Mouse (Mus musculus) ovary, postnatal 10 days (tissue): ENCODE data around the gene Mrpl47.
"Not testable (repeated sequence)": the region's sequence is repeated elsewhere in the genome, so short reads cannot be mapped to it uniquely, and the experiment has no call there.

Experiments
- DNase-seq: peaks from one replicate; pipeline ENCODE4 v3.0.0; 2022; ENCODE audit warnings: low spot score

The Mrpl47 gene

DNA sequence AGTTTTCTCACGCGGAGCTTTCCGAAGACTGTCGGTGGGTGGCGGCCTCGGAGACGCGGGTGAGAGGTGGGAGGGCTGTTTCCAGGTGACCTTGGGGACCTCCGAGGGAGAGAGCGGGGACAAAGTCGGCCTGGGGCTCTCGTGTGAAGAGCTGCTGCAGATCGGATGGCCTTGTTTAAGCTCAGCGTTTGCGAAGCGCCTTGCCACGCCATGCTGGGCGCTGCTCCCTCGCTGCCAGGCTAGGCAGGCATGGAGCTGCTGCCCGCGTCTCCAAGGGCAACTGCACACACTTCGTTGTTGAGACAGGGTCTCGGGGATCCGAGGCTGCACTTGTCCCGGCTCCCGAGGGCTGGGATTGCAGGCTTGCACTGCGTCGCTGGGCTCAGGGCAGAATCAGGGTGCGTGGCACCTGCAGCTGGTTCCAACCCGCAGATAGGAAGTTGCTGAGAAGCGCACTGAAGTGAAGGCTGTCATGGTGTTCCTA, at the start of gene Mrpl47:
Gene Mrpl47, minus strand, starts transcription at position 434 of the 484 bp plus-strand sequence.
- DNase-seq: peak; percentile 4

DNA sequence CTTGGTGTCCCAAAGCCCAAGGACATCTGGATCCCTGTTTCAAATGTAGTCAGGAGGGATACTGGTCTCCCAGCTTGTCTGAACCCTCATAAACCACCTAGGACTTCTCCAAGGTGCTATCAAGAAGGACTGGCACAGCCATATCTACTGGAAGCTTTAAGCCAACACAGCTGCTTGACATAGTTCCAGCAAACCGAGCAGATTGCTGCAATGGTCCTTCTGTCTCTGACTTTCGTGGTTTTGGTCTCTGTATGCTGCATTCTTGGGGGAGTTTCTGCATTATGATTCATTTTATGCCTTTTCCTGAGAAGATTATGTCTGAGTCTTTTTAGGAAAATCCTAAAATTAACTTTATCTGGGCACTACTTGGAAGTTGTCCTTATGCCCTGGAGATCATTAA, 33.4 kb upstream of the Mrpl47 start:
- DNase-seq: no peak

DNA sequence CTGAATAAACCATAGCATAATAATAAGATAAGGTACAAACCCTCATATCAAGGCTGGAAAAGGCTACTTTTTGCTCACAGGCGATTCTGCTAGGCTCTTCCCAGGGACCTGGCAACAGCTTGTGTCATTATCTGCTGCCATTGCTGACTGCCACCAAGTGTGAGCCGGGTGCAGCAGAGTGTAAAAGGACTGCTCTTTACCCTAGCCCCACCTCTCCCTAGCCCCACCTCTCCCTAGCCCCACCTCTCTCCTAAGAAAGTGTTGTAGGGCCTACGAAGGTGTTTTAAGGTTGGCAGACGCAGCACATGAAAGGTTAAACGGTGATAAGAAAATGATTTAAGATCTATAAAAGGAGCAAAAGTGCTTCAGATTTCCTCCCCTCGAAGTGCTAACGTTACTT, 26.5 kb upstream of the Mrpl47 start:
- no peak for DNase-seq

DNA sequence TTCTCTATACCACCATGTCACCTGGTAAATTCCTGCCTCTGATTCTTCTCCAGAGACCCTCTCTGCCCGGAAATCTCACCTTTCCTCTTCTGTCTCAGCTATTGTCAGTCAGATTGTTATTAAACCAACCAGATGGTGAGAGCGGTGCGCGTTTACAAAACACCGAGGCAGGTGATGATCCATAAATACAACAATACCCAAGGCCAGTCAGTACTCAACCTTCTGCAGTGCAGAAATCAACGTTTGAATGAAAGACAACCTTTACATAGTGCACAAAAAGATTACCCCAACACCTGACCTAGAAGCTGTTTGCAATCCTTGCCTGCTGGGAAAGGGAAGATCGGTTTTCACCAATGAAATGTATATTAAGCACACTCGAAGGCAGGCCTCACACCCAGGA, 25.6 kb upstream of the Mrpl47 start:
- no peak for DNase-seq

DNA sequence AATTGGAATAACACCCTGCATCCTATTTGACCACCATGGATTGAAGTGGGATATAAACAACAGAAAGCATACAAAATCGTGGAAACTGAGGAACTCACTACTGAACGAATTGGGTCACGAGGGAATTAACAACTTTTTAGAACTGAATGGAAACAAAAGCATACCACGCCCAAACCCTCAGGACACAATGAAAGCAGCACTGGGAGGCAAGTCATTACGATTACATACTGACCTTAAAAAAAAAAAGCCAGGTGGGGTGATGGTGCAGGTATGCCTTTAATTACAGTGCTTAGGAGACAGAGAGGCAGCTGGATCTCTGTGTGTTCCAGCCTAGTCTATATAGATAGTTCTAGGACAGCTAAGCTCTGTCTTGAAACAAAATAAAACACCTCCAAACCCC, 21.8 kb upstream of the Mrpl47 start:
- no peak for DNase-seq

DNA sequence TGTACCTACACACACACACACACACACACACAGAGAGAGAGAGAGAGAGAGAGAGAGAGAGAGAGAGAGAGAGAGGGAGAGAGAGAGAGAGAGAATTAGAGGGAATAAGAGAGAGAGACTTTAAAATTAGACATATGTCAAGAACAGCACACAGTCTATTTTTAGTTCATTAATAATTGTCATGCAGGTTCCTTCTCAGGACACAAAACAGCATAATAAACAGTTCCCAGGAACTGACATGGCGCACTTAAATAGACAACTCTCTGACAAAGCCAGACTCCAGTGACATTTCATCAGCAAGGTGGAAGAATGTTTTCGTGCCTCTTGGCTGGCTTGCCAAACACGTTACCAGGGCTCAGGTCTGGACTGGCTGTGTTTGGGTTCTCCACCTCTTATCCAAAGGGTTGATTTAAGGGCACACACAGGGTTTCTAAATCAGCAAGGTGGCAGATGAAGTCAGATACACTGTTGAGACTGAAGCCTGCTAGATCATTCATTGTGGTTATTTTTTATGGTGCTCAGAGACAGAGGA, 17.0 kb upstream of the Mrpl47 start:
- no peak for DNase-seq

DNA sequence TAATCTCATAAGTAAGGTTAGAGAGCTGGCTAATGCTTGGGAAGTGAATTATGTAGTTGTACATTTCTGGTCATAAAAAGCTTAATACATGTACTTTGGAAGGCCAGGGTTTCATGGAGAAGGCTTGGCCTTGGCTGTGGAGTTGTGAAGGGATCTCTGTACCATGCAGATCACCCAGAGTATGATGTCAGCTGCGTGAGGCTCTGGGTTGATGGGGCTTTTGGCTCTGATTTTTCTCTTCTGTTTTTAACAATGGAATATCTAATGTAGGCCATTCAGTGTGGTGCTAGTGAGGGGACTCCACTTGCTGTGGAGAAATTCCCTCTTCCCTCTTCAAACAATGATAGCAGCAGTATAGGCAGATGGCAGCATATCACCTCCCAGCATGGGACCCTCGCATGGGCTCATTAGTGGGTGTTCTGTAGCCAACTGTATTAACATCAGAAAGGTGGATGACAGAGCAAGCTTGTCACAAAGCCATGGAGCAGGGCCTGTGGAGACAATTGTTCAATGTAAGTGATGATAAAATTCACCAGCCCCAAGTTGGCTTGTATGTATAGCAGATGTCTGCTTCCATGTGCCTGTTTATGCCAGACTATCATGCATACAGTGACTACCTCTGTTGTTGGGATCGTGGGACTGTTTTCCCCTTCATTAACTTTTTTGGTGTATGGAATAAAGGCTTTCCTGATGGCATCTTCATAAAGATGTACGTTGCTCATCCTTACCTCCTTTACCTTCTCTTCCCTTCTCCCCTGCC, 12.6 kb upstream of the Mrpl47 start:
- DNase-seq: no peak

DNA sequence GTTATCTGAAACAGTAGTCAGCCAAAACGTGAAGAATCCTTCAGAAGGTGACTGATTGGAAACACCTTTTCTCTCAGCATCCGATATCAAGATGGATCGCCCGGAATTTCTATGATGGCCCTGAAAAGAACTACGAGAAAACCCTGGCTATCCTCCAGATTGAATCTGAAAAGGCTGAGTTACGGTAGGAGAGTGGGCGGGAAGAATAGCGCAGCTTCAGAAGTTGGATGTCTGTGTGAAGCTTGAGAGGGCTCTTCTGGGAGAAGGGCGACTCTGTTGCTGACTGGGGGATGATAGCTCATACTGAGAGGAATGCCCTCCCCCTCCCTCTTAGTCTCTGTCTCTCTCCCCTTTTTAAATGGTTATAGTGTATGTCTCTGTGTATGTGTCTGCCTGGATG, 11.0 kb upstream of the Mrpl47 start:
- no peak for DNase-seq

DNA sequence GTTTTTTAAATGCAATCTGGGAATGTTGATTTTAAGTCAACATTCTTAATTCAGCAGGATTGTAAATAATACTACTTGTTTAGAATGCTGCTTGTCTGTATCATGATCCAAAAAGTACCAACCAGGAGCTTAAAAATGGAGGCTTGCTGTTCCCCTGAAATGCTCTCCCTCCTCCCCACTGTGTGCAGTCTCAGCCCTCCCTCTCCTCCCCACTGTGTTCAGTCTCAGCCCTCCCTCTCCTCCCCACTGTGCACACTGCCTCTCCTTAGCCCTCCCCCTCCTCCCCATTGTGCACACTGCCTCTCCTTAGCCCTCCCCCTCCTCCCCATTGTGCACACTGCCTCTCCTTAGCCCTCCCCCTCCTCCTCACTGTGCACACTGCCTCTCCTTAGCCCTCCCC, 8.0 kb upstream of the Mrpl47 start:
- not testable (repeated sequence) for DNase-seq

DNA sequence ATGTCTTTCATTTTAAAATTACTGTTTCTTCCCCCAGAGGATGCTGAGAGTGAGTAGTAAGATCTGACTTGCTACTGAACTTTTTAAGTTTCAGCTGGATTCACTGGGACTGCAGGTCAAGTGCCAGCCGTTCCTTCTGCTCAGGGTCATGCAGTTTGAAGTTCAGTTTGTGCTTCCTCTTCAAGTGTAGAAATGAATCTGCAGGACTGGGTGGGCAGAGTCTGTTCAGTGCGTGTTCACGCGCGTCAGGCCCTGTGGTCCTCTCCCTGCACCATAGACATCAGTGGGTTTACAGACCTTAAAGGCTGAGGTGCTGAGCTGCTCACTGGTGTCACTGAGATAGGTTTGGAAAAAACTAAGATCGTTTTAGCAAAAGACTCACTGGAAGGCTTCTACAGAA, 7.6 kb upstream of the Mrpl47 start:
- no peak for DNase-seq

DNA sequence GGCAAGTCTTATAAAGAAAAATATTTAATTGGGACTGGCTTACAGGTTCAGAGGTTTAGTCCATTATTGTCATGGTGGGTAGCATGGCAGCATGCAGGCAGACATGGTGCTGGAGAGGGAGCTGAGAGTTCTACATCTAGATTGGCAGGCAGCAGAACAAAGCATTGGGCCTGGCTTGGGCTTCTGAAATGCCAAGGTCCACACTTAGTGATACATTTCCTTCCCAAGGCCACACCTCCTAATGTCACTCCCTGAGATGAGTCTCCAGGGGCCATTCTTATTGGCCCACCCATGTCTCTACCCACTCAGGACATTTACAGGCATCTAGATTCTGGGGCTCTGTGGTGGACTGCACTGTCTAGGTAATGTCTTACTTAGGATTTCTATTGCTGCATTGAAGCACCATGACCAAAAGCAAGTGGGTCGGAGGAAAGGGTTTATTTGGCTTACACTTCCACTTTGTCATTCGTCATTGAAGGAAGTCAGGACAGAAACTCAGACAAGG, 4.9 kb upstream of the Mrpl47 start:
- no peak for DNase-seq

DNA sequence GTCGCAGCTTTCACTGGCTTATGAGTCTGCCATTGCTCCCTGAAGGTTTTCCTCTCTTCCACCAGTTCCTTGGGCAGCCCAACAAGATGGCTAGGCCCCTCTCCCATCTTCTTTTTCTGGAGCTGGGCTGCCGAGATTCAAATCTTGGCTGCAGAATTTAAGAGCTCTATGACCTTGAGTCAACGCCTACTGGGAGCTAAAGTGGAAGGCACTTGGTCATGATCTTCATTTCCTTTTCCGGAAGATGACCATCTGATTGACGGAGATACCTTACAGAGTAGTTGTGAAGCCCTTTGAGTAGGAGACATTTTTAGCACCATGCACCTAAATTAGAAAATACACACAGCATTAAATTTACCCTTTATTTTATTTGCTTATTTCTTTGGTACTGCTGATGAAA, 1.1 kb upstream of the Mrpl47 start:
- DNase-seq: no peak

DNA sequence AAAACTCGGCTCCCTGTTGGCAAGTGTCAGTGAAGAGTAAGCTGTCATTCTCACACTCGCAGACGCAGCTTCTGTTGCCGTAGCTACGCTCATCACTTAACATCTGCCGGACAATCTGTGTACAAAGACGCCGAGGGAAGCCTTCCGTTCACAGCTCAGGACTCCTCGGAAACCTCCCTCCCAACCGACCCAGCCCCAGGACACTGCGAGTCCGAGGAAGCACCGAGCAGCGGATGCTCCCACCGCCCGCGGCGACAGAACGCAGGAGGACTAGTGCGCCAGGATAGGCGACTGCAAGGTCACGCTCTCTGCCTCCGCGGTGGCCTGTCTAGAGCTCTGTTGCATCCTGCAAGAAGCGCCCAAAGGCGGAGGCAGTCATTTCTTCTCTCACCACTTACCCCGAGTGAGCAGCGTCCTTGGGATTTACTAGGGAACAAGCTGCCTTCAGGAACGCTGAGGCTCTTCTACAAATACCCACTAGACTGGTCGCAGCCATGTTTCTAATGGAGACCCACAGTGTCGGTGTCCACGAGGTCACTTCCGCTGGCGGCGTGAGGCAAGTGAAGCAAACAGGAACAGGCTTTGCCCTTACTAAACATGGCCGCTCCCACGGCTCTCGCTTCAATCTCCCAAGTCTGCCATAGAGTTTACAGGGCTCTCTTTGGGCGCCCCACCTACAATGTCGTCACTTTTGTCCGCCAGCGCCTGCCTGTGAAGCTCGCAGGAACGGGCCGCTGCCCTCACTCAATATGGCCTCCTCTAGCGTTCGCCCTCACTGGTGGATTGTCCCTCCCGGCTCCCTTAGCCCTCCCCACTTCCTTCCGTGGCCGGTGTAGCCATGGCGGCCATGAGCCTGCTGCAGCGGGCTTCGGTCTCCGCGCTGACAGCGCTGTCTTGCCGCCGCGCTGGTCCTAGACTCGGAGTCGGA, 897 bp downstream of the Mrpl47 start, which contains the start of gene Ndufb5:
Gene Ndufb5, plus strand, starts transcription at position 747 of the 928 bp plus-strand sequence.
- DNase-seq: peak; percentile 90

DNA sequence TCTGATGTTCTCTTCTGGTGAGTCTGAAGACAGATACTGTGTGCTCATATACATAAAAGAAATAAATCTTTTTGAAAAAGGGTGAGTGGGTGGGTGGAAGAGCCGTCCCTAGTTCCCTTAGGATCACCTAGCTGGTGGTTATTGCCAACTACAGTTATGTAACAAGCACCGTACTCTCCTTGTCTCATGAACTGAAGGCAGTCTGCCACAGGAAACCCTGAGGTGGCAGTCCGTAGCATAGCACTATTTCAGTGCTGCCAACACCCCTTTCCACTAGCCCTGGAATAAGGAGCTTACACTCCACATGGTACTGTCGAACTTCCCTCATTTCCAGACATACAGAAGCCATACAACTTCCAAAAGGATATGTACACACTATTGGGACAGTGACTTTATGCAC, 9.5 kb downstream of the Mrpl47 start:
- DNase-seq: no peak

DNA sequence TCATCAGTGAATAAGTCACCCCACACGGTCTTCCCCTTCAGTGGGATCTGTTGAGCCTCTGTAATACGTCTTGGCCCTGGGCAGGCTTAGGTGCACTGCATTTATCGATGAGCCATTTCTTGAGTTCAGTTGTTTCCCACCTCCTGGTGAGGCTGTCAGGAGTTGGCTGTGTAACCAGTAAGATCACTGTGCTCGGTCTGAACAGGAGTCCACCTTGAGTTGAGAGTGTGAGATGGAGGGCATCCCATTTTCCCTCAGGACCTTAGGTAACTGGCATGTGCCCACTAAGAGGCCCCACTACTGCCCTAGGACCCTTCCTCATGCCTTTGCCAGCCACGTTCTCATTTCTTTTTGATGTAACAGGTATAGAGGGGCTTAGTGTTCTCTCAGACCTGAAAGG, 11.5 kb downstream of the Mrpl47 start:
- DNase-seq: no peak

DNA sequence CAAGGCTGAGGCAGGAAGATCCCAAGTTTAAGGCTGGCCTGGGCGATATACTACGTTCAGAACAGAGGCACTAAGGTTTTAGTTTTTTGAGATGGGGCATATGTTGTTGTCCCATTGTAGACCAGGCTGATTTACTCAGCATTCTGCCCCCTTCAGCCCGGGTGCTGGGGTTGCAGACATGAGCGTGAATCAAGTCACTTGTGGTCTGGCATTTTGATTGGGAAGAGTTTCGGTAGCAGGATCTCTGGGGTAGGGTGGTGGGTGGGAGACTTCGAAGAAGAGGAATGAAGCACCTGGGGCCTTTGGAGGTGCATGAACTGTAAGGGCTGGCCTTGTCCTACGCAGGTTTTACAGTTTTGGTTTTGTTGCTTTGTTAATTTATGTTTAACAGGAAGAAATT, 13.2 kb downstream of the Mrpl47 start:
- DNase-seq: no peak

DNA sequence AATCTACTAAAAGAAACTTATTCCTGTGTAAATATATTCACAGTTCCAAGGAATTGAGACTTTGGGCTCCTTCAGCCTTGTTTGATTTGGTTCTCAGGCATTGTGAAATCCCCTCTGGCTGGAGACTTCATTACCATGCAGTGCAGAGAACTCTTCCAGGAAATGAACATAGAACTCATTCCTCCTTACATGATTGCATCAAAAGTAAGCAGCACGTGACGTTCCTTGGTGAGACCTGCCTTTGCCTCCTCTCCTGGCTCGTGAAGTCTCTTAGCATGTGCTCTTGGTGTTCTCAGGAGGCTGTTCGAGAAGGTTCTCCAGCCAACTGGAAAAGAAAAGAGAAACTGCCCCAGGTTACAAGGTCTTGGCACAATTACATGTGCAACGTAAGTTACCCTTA, 19.1 kb downstream of the Mrpl47 start:
- no peak for DNase-seq

DNA sequence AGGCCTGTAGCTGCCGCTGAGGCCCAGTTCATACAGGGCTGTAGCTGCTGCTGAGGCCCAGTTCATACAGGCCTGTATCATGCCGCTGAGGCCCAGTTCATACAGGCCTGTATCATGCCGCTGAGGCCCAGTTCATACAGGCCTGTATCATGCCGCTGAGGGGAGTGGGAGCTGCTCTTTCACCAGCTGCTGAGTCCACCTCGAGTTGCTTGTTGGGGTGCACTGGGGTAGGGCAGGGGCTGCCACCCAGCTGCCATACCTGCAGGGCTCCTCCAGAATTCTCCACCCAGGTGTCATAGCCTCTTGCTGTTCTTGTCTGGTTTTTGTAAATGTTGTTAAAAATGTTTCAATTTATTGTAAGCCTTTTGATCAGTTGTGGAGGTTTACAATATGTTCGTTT, 20.0 kb downstream of the Mrpl47 start:
- DNase-seq: not testable (repeated sequence)

DNA sequence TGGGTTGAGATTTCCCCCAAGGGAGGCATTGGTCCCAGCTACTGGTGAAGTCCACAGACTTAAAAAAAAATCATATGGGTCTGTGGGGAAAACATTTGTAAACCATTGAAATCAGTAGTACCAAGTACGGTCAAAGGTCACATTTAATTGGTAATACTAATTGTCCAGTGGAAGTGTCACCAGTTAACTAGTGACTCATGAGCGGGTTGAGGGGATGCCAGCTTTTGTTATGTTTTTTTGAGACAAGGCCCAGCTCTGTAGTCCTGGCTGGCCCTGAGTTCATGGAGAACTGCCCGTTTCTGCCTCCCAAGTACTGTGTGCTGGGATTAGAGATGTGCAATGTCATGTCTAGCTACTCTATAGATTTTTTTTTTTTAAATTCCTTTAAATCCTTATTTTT, 23.7 kb downstream of the Mrpl47 start:
- DNase-seq: no peak

DNA sequence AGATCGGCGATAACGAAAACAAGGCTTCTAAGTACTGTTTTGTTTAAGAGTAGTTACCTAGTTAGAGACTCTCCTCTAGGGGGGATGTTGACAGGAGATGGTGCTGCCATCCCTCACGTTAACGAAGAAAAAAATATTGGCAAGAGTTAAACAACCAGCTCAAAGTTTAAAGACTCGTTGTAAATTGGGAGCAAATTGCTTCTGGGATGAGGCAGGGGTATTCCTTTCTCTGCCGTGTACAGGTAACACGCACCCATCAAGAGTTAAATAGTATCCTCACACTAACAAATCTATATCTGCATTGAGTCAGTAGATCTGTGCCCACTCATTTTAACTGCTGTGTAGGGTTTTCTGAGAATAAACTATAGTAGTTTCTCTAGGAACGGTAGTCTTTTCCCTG, 28.0 kb downstream of the Mrpl47 start:
- DNase-seq: no peak

DNA sequence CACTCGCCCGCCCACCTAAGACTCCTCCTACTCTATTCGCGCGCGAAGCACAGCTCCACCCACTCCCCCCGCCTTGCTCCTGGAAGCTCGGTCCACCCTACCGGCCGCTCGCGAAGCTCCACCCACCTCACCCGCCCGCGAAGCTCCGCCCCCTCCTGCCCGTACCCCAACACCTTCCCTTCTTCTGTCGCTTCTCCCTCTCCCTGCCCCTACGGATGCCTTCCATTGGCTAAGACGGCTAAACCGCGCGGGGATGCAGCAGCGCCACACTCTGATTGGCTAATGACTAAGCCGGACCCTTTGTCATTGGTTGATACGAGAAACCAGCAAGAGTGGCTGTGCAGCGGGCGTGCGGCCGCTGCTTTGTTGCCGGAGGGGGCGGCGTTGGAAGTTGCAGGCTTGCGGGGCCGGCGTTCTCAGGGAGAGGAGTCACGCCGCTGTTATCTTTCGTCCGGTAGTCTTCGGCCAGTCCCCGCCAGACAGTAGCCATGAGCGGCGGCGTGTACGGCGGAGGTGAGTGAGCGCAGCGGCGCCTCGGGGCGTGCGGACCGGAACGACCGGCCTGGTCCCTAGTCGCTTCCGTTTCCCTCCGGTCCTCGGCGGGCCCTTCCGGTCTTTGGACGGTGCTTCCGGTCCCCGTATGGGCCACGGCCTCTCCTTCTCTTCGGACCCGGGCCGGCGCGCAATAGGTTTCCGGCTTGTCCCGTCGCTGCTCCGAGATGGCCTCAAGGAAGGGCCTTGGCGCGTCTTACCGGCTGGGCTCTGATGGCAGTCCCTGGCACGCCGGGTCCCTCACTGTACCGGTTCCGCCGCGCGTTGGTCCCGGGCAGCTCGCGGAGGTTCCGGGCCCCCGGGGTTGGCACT, 28.8 kb downstream of the Mrpl47 start:
- peak; percentile 82 for DNase-seq

DNA sequence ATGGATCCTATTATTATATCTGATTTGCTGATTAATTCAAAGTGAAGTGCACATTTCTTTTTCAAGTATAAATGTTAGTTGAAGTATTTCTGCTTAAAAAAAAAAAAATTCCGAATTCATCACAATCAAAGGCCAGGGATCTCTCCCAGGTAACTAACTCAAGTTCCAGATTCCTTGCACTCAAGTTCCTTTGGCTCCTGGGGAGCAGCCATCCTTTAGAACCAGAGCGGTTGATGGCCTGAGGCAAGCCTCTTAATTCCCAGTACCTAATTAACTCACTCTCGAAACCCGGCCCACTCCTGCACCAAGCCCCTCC, 29.4 kb downstream of the Mrpl47 start:
- no peak for DNase-seq
